Mouse (Mus musculus): ENCODE results near the gene Abcd4.

- no peak for TF ChIP-seq CTCF (IDR thresholded peaks at IDR 0.05; ENCODE audit: low read depth, low read length)
- no peak for TF ChIP-seq POLR2AphosphoS5 (IDR thresholded peaks at IDR 0.05; ENCODE audit: insufficient replicate concordance, low read depth, low read length)
- TF ChIP-seq GATA1 (IDR thresholded peaks at IDR 0.05; ENCODE audit: borderline replicate concordance, low read length), result no peak
- no peak for TF ChIP-seq TAL1 (conservative IDR thresholded peaks at IDR 0.05; ENCODE audit: low read depth, low read length)
- TF ChIP-seq GATA2 (IDR thresholded peaks at IDR 0.05; ENCODE audit: borderline replicate concordance, low read depth, low read length), result no peak
These were observed 47.8 kb downstream of the Abcd4 start, which contains the start of gene Vsx2 for GRCm38 (mm10) chr12:84569336-84569970.
